Mouse (Mus musculus): ENCODE measurements around the gene Plekhg5.

Gene Plekhg5

GRCm38 (mm10) chr4:152070494-152071396 lies 1.6 kb upstream of the Plekhg5 start:
- DNase-seq (ENCODE audit: low spot score) = no peak

GRCm38 (mm10) chr4:152072655-152073054 lies 357 bp downstream of the Plekhg5 start:
- DNase-seq (ENCODE audit: low spot score) = no peak

GRCm38 (mm10) chr4:152073715-152074114 lies 1.4 kb downstream of the Plekhg5 start:
- DNase-seq (ENCODE audit: low spot score) = no peak

GRCm38 (mm10) chr4:152074548-152074947 lies 2.2 kb downstream of the Plekhg5 start:
- no peak for DNase-seq (ENCODE audit: low spot score)

- no peak for DNase-seq (ENCODE audit: low spot score)
Measured at GRCm38 (mm10) chr4:152077191-152077590, 4.9 kb downstream of the Plekhg5 start.

- DNase-seq (ENCODE audit: low spot score) = no peak
Measured at GRCm38 (mm10) chr4:152078105-152078530, 5.8 kb downstream of the Plekhg5 start.

GRCm38 (mm10) chr4:152079261-152079660 lies 7.0 kb downstream of the Plekhg5 start:
- DNase-seq (ENCODE audit: low spot score) = no peak

GRCm38 (mm10) chr4:152079931-152080330 lies 7.6 kb downstream of the Plekhg5 start:
- no peak for DNase-seq (ENCODE audit: low spot score)

- no peak for DNase-seq (ENCODE audit: low spot score)
Measured at GRCm38 (mm10) chr4:152083611-152084220, 11.4 kb downstream of the Plekhg5 start.

- no peak for DNase-seq (ENCODE audit: low spot score)
Measured at GRCm38 (mm10) chr4:152084616-152085015, 12.3 kb downstream of the Plekhg5 start.

- no peak for DNase-seq (ENCODE audit: low spot score)
Measured at GRCm38 (mm10) chr4:152086505-152087210, 14.4 kb downstream of the Plekhg5 start.

- no peak for DNase-seq (ENCODE audit: low spot score)
Measured at GRCm38 (mm10) chr4:152087211-152088081, 15.1 kb downstream of the Plekhg5 start.

- no peak for DNase-seq (ENCODE audit: low spot score)
Measured at GRCm38 (mm10) chr4:152088133-152088532, 15.8 kb downstream of the Plekhg5 start.

GRCm38 (mm10) chr4:152088556-152089120 lies 16.3 kb downstream of the Plekhg5 start:
- peak; percentile 75 for DNase-seq (ENCODE audit: low spot score)

GRCm38 (mm10) chr4:152090191-152090590 lies 17.9 kb downstream of the Plekhg5 start:
- DNase-seq (ENCODE audit: low spot score) = no peak

- DNase-seq (ENCODE audit: low spot score) = no peak
Measured at GRCm38 (mm10) chr4:152092751-152093293, 20.5 kb downstream of the Plekhg5 start.

GRCm38 (mm10) chr4:152094233-152094632 lies 21.9 kb downstream of the Plekhg5 start:
- no peak for DNase-seq (ENCODE audit: low spot score)

- no peak for DNase-seq (ENCODE audit: low spot score)
Measured at GRCm38 (mm10) chr4:152095937-152096910, 23.9 kb downstream of the Plekhg5 start.

- DNase-seq (ENCODE audit: low spot score) = no peak
Measured at GRCm38 (mm10) chr4:152096927-152097326, 24.6 kb downstream of the Plekhg5 start.

All from left cerebral cortex, adult 11 months (tissue).